Mouse (Mus musculus) myocyte (in vitro differentiated cells): ENCODE results near the gene Olfr994. TPM values are rescaled to one million over a fixed set of nuclear protein-coding genes. Genes with fewer than 3 reads are reported as not detected.

Experiments used
- H3K27me3 ChIP-seq: one replicate; pipeline ENCODE4 v1.6.1; 2011; ENCODE audit not compliant: control insufficient read depth, insufficient read depth, insufficient read length
- H3K36me3 ChIP-seq: one replicate; pipeline ENCODE4 v1.6.1; 2011; ENCODE audit not compliant: control insufficient read depth, insufficient read depth
- H3K4me2 ChIP-seq: one replicate; pipeline ENCODE4 v1.6.1; 2011; ENCODE audit warnings: low read depth, control low read depth
- H3K4me3 ChIP-seq: one replicate; pipeline ENCODE4 v1.5.1; 2011; ENCODE audit warnings: mild to moderate bottlenecking, control low read depth, moderate library complexity
- H3K79me2 ChIP-seq: one replicate; pipeline ENCODE4 v1.6.1; 2011; ENCODE audit not compliant: control insufficient read depth, insufficient read depth
- H3ac ChIP-seq: one replicate; pipeline ENCODE4 v1.6.1; 2011; ENCODE audit not compliant: control insufficient read depth, insufficient read length
- CEBPB ChIP-seq: IDR thresholded peaks from 2 replicates; pipeline ENCODE4 v1.6.1; 2011; ENCODE audit warnings: mild to moderate bottlenecking, moderate library complexity; ENCODE audit not compliant: poor library complexity, insufficient read depth, severe bottlenecking
- E2F4 ChIP-seq: IDR thresholded peaks from one replicate; pipeline ENCODE4 v1.6.1; 2011; ENCODE audit warnings: mild to moderate bottlenecking, control low read depth, moderate library complexity; ENCODE audit not compliant: insufficient read depth
- MAX ChIP-seq: IDR thresholded peaks from one replicate; pipeline ENCODE4 v1.6.1; 2011; ENCODE audit warnings: low read depth, mild to moderate bottlenecking, control low read depth
- MYOD1 ChIP-seq, 3 experiments: IDR thresholded peaks; one replicate each; pipeline ENCODE4 v1.6.1; 2011; ENCODE audit warnings: control low read depth in 2 of 3, low read depth in 2 of 3, mild to moderate bottlenecking in 2 of 3, moderate library complexity in 1 of 3; ENCODE audit not compliant: insufficient read length in 2 of 3, control insufficient read depth in 1 of 3
- MYOG ChIP-seq, 3 experiments: IDR thresholded peaks; one replicate each; pipeline ENCODE4 v1.6.1; 2011; ENCODE audit warnings: control low read depth in 2 of 3, low read depth in 2 of 3, mild to moderate bottlenecking in 2 of 3; ENCODE audit not compliant: insufficient read length in 2 of 3, control insufficient read depth in 1 of 3, insufficient read depth in 1 of 3
- POLR2A ChIP-seq: IDR thresholded peaks from one replicate; pipeline ENCODE4 v1.6.1; 2011; ENCODE audit warnings: low read depth, mild to moderate bottlenecking, control low read depth, moderate library complexity; ENCODE audit not compliant: insufficient read length
- POLR2AphosphoS2 ChIP-seq: IDR thresholded peaks from one replicate; pipeline ENCODE4 v1.6.1; 2011; ENCODE audit warnings: low read depth, control low read depth; ENCODE audit not compliant: insufficient read length
- REST ChIP-seq: IDR thresholded peaks from one replicate; pipeline ENCODE4 v1.6.1; 2011; ENCODE audit warnings: mild to moderate bottlenecking, control low read depth, moderate library complexity; ENCODE audit not compliant: insufficient read depth, insufficient read length
- SRF ChIP-seq: IDR thresholded peaks from one replicate; pipeline ENCODE4 v1.6.1; 2011; ENCODE audit warnings: low read depth; ENCODE audit not compliant: control insufficient read depth, insufficient read length
- TCF12 ChIP-seq: IDR thresholded peaks from one replicate; pipeline ENCODE4 v1.6.1; 2011; ENCODE audit warnings: mild to moderate bottlenecking, control low read depth; ENCODE audit not compliant: poor library complexity, insufficient read depth, severe bottlenecking
- TCF3 ChIP-seq: IDR thresholded peaks from one replicate; pipeline ENCODE4 v1.6.1; 2011; ENCODE audit warnings: low read depth, control low read depth; ENCODE audit not compliant: insufficient read length
- USF1 ChIP-seq: IDR thresholded peaks from one replicate; pipeline ENCODE4 v1.6.1; 2011; ENCODE audit warnings: low read depth, mild to moderate bottlenecking, control low read depth, moderate library complexity
- polyA plus RNA-seq: library from polyadenylated mRNA; unstranded; fragments of >200 nt; fragmentation: generic; extraction: Trizol; gene quantifications from one replicate; pipeline ENCODE4 v1.2.1, GENCODE M21; 2012; ENCODE audit warnings: missing spikeins

Gene Olfr994
- polyA plus RNA-seq, 1 experiment: not detected

DNA sequence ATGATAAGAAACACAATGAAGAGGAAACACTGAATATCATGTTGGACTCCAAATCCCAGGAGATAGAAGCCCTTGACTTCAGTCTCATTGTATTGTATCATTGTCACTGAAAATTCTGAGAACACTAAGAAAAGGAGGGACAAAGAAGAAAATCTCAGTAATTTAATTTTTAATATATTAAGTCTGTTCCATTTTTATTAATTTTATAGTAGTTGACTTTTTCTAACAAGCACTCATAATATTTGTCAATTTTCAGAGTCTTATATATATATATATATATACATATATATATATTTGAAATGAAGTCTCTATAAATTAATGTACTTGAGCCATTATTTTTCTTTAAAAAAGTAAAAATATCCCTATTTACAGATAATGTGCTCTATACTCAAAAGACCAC lies 21.5 kb downstream of the Olfr994 start, which contains the start of gene Olfr993:
Gene Olfr993 (minus strand): TSS at position 101 of the 400 bp plus-strand sequence.
- TF ChIP-seq TCF3 (no peak), CEBPB (no peak), E2F4 (no peak), USF1 (no peak), MAX (no peak), MYOD1 (IDR thresholded peaks at IDR 0.05; ENCODE audit: control insufficient read depth in 1 of 3, insufficient read length in 2 of 3, low read depth in 2 of 3) (no peak), SRF (no peak)
- no peaks in the 10 kb centered on the region for H3K79me2 ChIP-seq
- no peak within 1 kb of the TSS for H3K4me2 ChIP-seq
- H3K27me3 ChIP-seq: no peaks in the 10 kb centered on the region
- H3K36me3 ChIP-seq: no peaks in the 10 kb centered on the region
- no peak within 1 kb of the TSS for H3ac ChIP-seq
- H3K4me3 ChIP-seq: no peak within 1 kb of the TSS

DNA sequence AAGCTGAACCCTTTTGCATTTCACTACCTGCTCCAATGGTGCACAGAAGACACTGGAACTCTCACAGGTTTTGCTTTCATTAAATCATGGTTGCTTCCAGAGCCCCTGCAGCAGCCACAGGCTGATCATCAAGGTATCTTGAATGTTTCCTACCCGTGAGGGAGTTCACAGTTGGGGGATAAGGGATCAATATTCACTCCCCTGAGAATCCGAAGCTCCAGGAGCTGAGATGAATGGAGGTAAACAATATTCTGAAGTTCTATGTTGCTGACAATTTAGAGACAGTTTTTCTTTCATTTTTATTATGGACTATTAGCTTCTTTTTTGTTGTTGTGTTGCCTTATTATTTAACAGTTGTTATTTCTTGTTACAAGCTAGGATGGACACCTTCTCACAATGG lies 26.9 kb downstream of the Olfr994 start, which contains the start of gene Olfr992:
Gene Olfr992 (minus strand): TSS at position 101 of the 400 bp plus-strand sequence.
- H3K79me2 ChIP-seq: no peaks in the 10 kb centered on the region
- TF ChIP-seq MYOD1 (IDR thresholded peaks at IDR 0.05; ENCODE audit: control insufficient read depth in 1 of 3, insufficient read length in 2 of 3, low read depth in 2 of 3) (no peak), MAX (no peak), USF1 (no peak), TCF3 (no peak), MYOG (IDR thresholded peaks at IDR 0.05; ENCODE audit: control insufficient read depth in 1 of 3, insufficient read depth in 1 of 3, insufficient read length in 2 of 3, low read depth in 2 of 3) (no peak), E2F4 (no peak), POLR2A (no peak), REST (no peak), SRF (no peak), TCF12 (no peak), CEBPB (no peak), POLR2AphosphoS2 (no peak)
- no peak within 1 kb of the TSS for H3K4me3 ChIP-seq
- H3K36me3 ChIP-seq: no peaks in the 10 kb centered on the region
- no peak within 1 kb of the TSS for H3ac ChIP-seq
- H3K4me2 ChIP-seq: no peak within 1 kb of the TSS
- no peaks in the 10 kb centered on the region for H3K27me3 ChIP-seq

Other genes starting within 250 kb of the Olfr994 start
- gene Lrrc55, start 239.3 kb downstream of the Olfr994 start, polyA plus RNA-seq: 0.04 TPM
- gene Olfr987, start 97.1 kb downstream of the Olfr994 start, polyA plus RNA-seq: not detected
- gene Olfr988, start 73.2 kb downstream of the Olfr994 start, polyA plus RNA-seq: not detected
- gene Olfr992, start 27.0 kb downstream of the Olfr994 start, polyA plus RNA-seq: not detected
- not detected for gene Olfr993, start 21.6 kb downstream of the Olfr994 start, polyA plus RNA-seq
- not detected for gene Olfr995, start 7.2 kb upstream of the Olfr994 start, polyA plus RNA-seq
- gene 4833423E24Rik, start 82.6 kb upstream of the Olfr994 start, polyA plus RNA-seq: not detected
- not detected for gene Olfr996, start 142.8 kb upstream of the Olfr994 start, polyA plus RNA-seq
- not detected for gene Olfr998, start 152.5 kb upstream of the Olfr994 start, polyA plus RNA-seq
- gene Olfr1000, start 175.5 kb upstream of the Olfr994 start, polyA plus RNA-seq: not detected
- gene Olfr1002, start 214.3 kb upstream of the Olfr994 start, polyA plus RNA-seq: not detected
- not detected for gene Olfr154, start 228.0 kb upstream of the Olfr994 start, polyA plus RNA-seq
- gene Olfr1006, start 242.3 kb upstream of the Olfr994 start, polyA plus RNA-seq: not detected